Mouse (Mus musculus) testis, adult 2 months (tissue): ENCODE measurements at regions not wholly inside any gene's neighbourhood (a gene's known extent, or its start where the extent isn't known, plus 50 kb on each side); places are given as distances from the start of the nearest gene placed in this dataset.

Source experiments
- H3K27ac ChIP-seq: fragments of 200-500 bp; 2 replicates; pipeline ENCODE4 v1.5.1; 2012; ENCODE audit warnings: low read depth, low read length; ENCODE audit not compliant: control insufficient read depth, insufficient read depth
- H3K27me3 ChIP-seq: fragments of 200-500 bp; 2 replicates; pipeline ENCODE4 v1.6.1; 2012; ENCODE audit warnings: mild to moderate bottlenecking, low read length, moderate library complexity; ENCODE audit not compliant: control insufficient read depth, insufficient read depth
- H3K36me3 ChIP-seq: fragments of 200-500 bp; 2 replicates; pipeline ENCODE4 v1.6.1; 2012; ENCODE audit warnings: mild to moderate bottlenecking, low read length; ENCODE audit not compliant: control insufficient read depth, insufficient read depth
- H3K4me1 ChIP-seq: fragments of 200-500 bp; 2 replicates; pipeline ENCODE4 v1.6.1; 2012; ENCODE audit warnings: low read length; ENCODE audit not compliant: control insufficient read depth, insufficient read depth
- H3K4me3 ChIP-seq: fragments of 200-500 bp; 2 replicates; pipeline ENCODE4 v1.5.1; 2012; ENCODE audit warnings: low read depth, mild to moderate bottlenecking, low read length, moderate library complexity, mixed read lengths; ENCODE audit not compliant: control insufficient read depth
- CTCF ChIP-seq: fragments of 200-500 bp; IDR thresholded peaks from 2 replicates; pipeline ENCODE4 v1.5.1; 2012; ENCODE audit warnings: low read depth, mild to moderate bottlenecking, inconsistent platforms, low read length, moderate library complexity; ENCODE audit not compliant: control insufficient read depth, insufficient read depth, insufficient replicate concordance
- POLR2A ChIP-seq: fragments of 200-500 bp; IDR thresholded peaks from 2 replicates; pipeline ENCODE4 v1.6.1; 2012; ENCODE audit warnings: low read depth, mild to moderate bottlenecking, inconsistent platforms, low read length, moderate library complexity; ENCODE audit not compliant: control insufficient read depth

- H3K4me1 ChIP-seq, result no peaks in the 10 kb centered on the region
- no peak overlapping the region for H3K4me3 ChIP-seq
- H3K27me3 ChIP-seq, result no peaks in the 10 kb centered on the region
- no peak overlapping the region for H3K27ac ChIP-seq
- TF ChIP-seq CTCF (no peak), POLR2A (no peak)
- no peaks in the 10 kb centered on the region for H3K36me3 ChIP-seq
These were observed 1327.5 kb downstream of the Zfp704 start for GRCm38 (mm10) chr3:8282411-8282810.

DNA sequence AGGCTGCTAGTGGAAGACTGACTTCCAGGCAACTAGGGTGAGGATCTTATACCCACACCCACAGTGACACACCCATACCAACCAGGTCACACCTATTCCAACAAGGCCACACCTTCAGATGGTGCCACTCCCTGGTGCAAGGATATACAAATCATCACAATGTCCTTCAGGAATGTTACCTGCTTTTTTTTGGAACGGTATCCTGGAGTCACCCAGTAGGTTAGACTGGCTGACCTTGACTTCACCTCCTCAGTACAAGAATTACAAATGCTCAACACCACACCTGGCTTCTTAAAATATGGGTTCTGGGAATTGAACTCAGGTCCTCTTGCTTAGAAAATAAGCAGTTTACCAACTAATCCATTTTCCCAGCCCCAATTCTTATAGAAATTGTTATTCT, 1333.2 kb downstream of the Zfp704 start:
- H3K36me3 ChIP-seq, result no peaks in the 10 kb centered on the region
- H3K27me3 ChIP-seq, result no peaks in the 10 kb centered on the region
- no peak overlapping the region for H3K27ac ChIP-seq
- H3K4me1 ChIP-seq, result no peaks in the 10 kb centered on the region
- no peak for TF ChIP-seq POLR2A
- TF ChIP-seq CTCF, result no peak
- H3K4me3 ChIP-seq, result no peak overlapping the region

DNA sequence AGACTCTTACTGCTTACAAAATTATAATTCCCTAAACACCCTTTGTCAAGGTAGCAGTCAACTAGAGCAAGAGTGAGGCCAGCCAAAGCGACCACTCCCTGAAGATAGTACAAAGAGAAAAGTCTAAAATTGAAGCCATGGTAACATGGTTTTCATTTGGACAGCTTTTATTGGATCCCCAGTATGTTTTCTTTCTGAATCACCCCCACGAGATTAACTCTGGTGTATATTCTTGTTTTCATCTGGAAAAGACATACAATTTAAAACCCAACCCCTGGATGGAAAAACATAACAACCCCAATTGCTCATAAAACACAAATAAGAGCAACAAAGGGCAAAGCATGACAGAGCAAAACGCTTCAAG, 1339.0 kb downstream of the Zfp704 start:
- no peak for TF ChIP-seq POLR2A
- Histone ChIP-seq H3K27me3 (no peaks in the 10 kb centered on the region), H3K36me3 (no peaks in the 10 kb centered on the region), H3K4me3 (no peak overlapping the region), H3K4me1 (no peaks in the 10 kb centered on the region), H3K27ac (no peak overlapping the region)

GRCm38 (mm10) chr3:8270009-8270934, 1339.6 kb downstream of the Zfp704 start:
- Histone ChIP-seq H3K4me1 (no peaks in the 10 kb centered on the region), H3K36me3 (no peaks in the 10 kb centered on the region), H3K27ac (no peak overlapping the region), H3K4me3 (no peak overlapping the region), H3K27me3 (no peaks in the 10 kb centered on the region)
- TF ChIP-seq POLR2A, result no peak
- TF ChIP-seq CTCF, result no peak

DNA sequence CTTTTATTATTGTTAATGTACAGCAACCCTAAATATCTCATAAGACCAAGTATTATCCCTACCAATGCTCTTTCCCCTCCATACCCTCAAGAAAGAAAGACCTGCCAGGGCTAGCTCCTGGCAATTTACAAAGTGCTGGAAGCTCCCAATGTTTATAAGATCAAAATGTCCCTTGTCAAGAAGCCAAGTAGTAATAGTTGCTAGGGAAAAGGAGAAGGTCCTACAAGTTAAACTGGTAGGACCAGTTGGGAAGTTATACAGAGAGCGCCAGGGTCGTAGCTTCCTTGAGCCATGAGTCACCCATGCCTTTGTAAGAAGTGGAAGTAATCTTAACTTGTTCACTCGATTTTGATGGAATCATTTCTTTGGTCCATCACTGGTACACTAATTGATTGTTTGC, 1344.1 kb downstream of the Zfp704 start:
- no peaks in the 10 kb centered on the region for H3K27me3 ChIP-seq
- H3K27ac ChIP-seq, result no peak overlapping the region
- H3K4me3 ChIP-seq, result no peak overlapping the region
- H3K36me3 ChIP-seq, result no peaks in the 10 kb centered on the region
- H3K4me1 ChIP-seq, result no peaks in the 10 kb centered on the region
- TF ChIP-seq CTCF (no peak), POLR2A (no peak)

DNA sequence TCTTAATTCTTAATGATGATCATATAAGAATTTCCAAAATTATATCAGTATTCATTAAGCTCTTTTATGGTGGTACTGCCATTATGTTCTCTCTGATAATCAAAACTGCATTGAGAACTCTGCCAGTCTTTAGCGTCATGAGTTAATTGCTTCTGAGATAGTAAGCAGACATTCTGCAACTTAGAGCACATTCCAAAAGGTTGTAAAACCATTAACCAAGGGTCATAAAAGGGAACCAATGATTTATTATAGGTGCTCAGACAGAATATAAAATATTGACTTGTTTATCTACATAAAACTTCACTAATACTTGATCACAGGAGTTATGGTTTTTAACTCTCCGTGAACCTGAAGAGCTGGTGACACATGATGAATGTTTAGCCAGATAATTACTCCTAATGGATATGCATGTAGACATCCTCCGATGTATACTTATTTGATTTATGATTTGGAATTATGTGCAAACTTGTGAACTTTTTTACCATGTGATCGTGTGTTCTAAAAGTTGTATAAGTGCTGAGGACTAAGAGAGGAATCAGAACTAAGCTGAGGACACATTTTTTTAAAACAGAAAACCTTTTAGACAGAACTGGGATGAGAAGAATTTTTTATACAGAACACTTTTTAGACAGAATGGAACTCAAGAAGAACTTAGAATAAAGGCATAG, 1345.4 kb downstream of the Zfp704 start:
- Histone ChIP-seq H3K36me3 (no peaks in the 10 kb centered on the region), H3K4me3 (no peak overlapping the region)

GRCm38 (mm10) chr3:8257293-8257692, 1352.6 kb downstream of the Zfp704 start:
- H3K27me3 ChIP-seq, result no peaks in the 10 kb centered on the region
- H3K4me1 ChIP-seq, result no peaks in the 10 kb centered on the region
- no peak overlapping the region for H3K27ac ChIP-seq
- no peaks in the 10 kb centered on the region for H3K36me3 ChIP-seq
- no peak overlapping the region for H3K4me3 ChIP-seq
- TF ChIP-seq POLR2A (no peak), CTCF (no peak)

More for the DNA sequence above, 1345.4 kb downstream of the Zfp704 start:
- TF ChIP-seq POLR2A, result no peak
- TF ChIP-seq CTCF, result no peak
- H3K27ac ChIP-seq, result no peak overlapping the region
- no peaks in the 10 kb centered on the region for H3K27me3 ChIP-seq
- H3K4me1 ChIP-seq, result no peaks in the 10 kb centered on the region
